Mouse (Mus musculus): ENCODE measurements around the gene Cdc42se2.
A peak's percentile ranks its signal among the peaks of the same experiment; 100 is the strongest.

The Cdc42se2 gene

GRCm38 (mm10) chr11:54708153-54708552, 79.3 kb downstream of the Cdc42se2 start:
- no peak for DNase-seq

- DNase-seq = peak; percentile 59 to 80
These were observed 84.2 kb downstream of the Cdc42se2 start for GRCm38 (mm10) chr11:54703306-54703705.

GRCm38 (mm10) chr11:54701848-54702247, 85.6 kb downstream of the Cdc42se2 start:
- no peak for DNase-seq

GRCm38 (mm10) chr11:54699972-54700371, 87.5 kb downstream of the Cdc42se2 start:
- DNase-seq = no peak

GRCm38 (mm10) chr11:54698636-54699035, 88.8 kb downstream of the Cdc42se2 start:
- DNase-seq = no peak

GRCm38 (mm10) chr11:54697611-54698010, 89.9 kb downstream of the Cdc42se2 start:
- no peak for DNase-seq

- no peak for DNase-seq
These were observed 91.5 kb downstream of the Cdc42se2 start for GRCm38 (mm10) chr11:54695951-54696350.

GRCm38 (mm10) chr11:54694291-54694690, 93.2 kb downstream of the Cdc42se2 start:
- no peak for DNase-seq

GRCm38 (mm10) chr11:54693696-54694095, 93.8 kb downstream of the Cdc42se2 start:
- DNase-seq = no peak

- no peak for DNase-seq
These were observed 96.3 kb downstream of the Cdc42se2 start for GRCm38 (mm10) chr11:54691179-54691578.

- DNase-seq = no peak
These were observed 97.3 kb downstream of the Cdc42se2 start for GRCm38 (mm10) chr11:54690171-54690570.

GRCm38 (mm10) chr11:54684831-54685230, 102.6 kb downstream of the Cdc42se2 start:
- DNase-seq = no peak

- no peak for DNase-seq
These were observed 108.3 kb downstream of the Cdc42se2 start for GRCm38 (mm10) chr11:54679141-54679540.

GRCm38 (mm10) chr11:54675792-54676489, 111.5 kb downstream of the Cdc42se2 start:
- no peak for DNase-seq

GRCm38 (mm10) chr11:54673575-54674298, 113.7 kb downstream of the Cdc42se2 start:
- no peak for DNase-seq
